Mouse (Mus musculus) hindbrain, embryonic 11.5 days (tissue): ENCODE data around the gene Uhmk1. TPM values are rescaled to one million over a fixed set of nuclear protein-coding genes. Genes with fewer than 3 reads are reported as not detected.

Experiments used
- ATAC-seq: fragments of 200-750 bp; cut with Nextera tagmentation; 2 replicates; pipeline ENCODE4 v1.8.0; 2017; ENCODE audit warnings: mild to moderate bottlenecking, moderate TSS enrichment, moderate library complexity; ENCODE audit not compliant: low FRiP score
- DNase-seq: peaks from one replicate; pipeline ENCODE4 v3.0.0-alpha.2; 2015; ENCODE audit warnings: low spot score
- H3K27ac ChIP-seq: fragments of 300-500 bp; sonication (generic); 2 replicates; pipeline ENCODE4 v1.5.1; 2014; ENCODE audit warnings: mild to moderate bottlenecking, low read depth, low read length
- H3K27me3 ChIP-seq: fragments of 300-500 bp; sonication (generic); 2 replicates; pipeline ENCODE4 v1.6.1; 2014; ENCODE audit warnings: mild to moderate bottlenecking, low read length, moderate library complexity, mixed read lengths; ENCODE audit not compliant: control insufficient read depth, insufficient read depth
- H3K36me3 ChIP-seq: fragments of 300-500 bp; sonication (generic); 2 replicates; pipeline ENCODE4 v1.6.1; 2014; ENCODE audit warnings: mild to moderate bottlenecking, low read length, moderate library complexity, mixed read lengths; ENCODE audit not compliant: control insufficient read depth, insufficient read depth
- H3K4me1 ChIP-seq: fragments of 300-500 bp; sonication (generic); replicated peaks from 2 replicates; pipeline ENCODE4 v1.6.1; 2014; ENCODE audit warnings: low read length, mixed read lengths; ENCODE audit not compliant: control insufficient read depth, insufficient read depth
- H3K4me2 ChIP-seq: fragments of 300-500 bp; sonication (generic); replicated peaks from 2 replicates; pipeline ENCODE4 v1.6.1; 2014; ENCODE audit warnings: mild to moderate bottlenecking, low read depth, low read length
- H3K4me3 ChIP-seq: fragments of 300-500 bp; sonication (generic); 2 replicates; pipeline ENCODE4 v1.5.1; 2014; ENCODE audit warnings: low read depth, low read length
- H3K9ac ChIP-seq: fragments of 300-500 bp; sonication (generic); 2 replicates; pipeline ENCODE4 v1.6.1; 2014; ENCODE audit warnings: low read depth, low read length
- H3K9me3 ChIP-seq: fragments of 300-500 bp; sonication (generic); 2 replicates; pipeline ENCODE4 v1.6.1; 2016; ENCODE audit warnings: low read length; ENCODE audit not compliant: control insufficient read depth
- WGBS: fragments of 180-500 bp; shearing (Covaris S2); extraction: QIAGEN DNeasy Blood & Tissue Kit; methylation state at CpG from one replicate; pipeline ENCODE4 v1.1.7; 2014; 5-methylcytosine and 5-hydroxymethylcytosine counted together
- polyA plus RNA-seq: library from polyadenylated mRNA; unstranded; fragments of >200 nt; fragmentation: Nextera tagmentation; extraction: Ambion mirVana; gene quantifications from 2 replicates; pipeline ENCODE4 v1.2.1, GENCODE M21; 2014

Uhmk1 gene
- polyA plus RNA-seq, 1 experiment from 2014 or later, result 13.6 TPM

GRCm38 (mm10) chr1:170150870-170151269, 64.3 kb downstream of the Uhmk1 start:
- WGBS, result 92% methylated on average over 6 of the region's 6 CpGs
- no peaks in the 10 kb centered on the region for H3K4me1 ChIP-seq
- no peak for DNase-seq

GRCm38 (mm10) chr1:170149756-170150155, 65.4 kb downstream of the Uhmk1 start:
- Histone ChIP-seq H3K36me3 (no peaks in the 10 kb centered on the region), H3K4me1 (no peaks in the 10 kb centered on the region), H3K27ac (no peak overlapping the region), H3K4me3 (no peak overlapping the region), H3K27me3 (no peaks in the 10 kb centered on the region), H3K9me3 (no peaks in the 10 kb centered on the region), H3K9ac (no peak overlapping the region), H3K4me2 (no peak overlapping the region)
- no peak for DNase-seq
- WGBS, result 81% methylated on average over 4 of the region's 4 CpGs
- no peak for ATAC-seq

More at GRCm38 (mm10) chr1:170150870-170151269, 64.3 kb downstream of the Uhmk1 start:
- no peak overlapping the region for H3K9ac ChIP-seq
- no peak for ATAC-seq
- H3K27ac ChIP-seq, result no peak overlapping the region
- H3K4me2 ChIP-seq, result no peak overlapping the region
- H3K36me3 ChIP-seq, result no peaks in the 10 kb centered on the region
- no peak overlapping the region for H3K4me3 ChIP-seq
- H3K9me3 ChIP-seq, result no peaks in the 10 kb centered on the region
- no peaks in the 10 kb centered on the region for H3K27me3 ChIP-seq

GRCm38 (mm10) chr1:170148536-170148935, 66.7 kb downstream of the Uhmk1 start:
- Histone ChIP-seq H3K9me3 (no peaks in the 10 kb centered on the region), H3K9ac (no peak overlapping the region), H3K4me1 (no peaks in the 10 kb centered on the region), H3K27ac (no peak overlapping the region), H3K4me3 (no peak overlapping the region), H3K4me2 (no peak overlapping the region), H3K36me3 (no peaks in the 10 kb centered on the region), H3K27me3 (no peaks in the 10 kb centered on the region)
- ATAC-seq, result no peak
- WGBS, result 92% methylated on average over 6 of the region's 6 CpGs
- DNase-seq, result no peak

- Histone ChIP-seq H3K9ac (no peak overlapping the region), H3K4me3 (no peak overlapping the region), H3K4me1 (no peaks in the 10 kb centered on the region), H3K27me3 (no peaks in the 10 kb centered on the region), H3K4me2 (no peak overlapping the region), H3K9me3 (no peaks in the 10 kb centered on the region), H3K27ac (no peak overlapping the region), H3K36me3 (no peaks in the 10 kb centered on the region)
- ATAC-seq, result no peak
- no peak for DNase-seq
- WGBS, result 86% methylated on average over 9 of the region's 9 CpGs
These were observed 67.3 kb downstream of the Uhmk1 start for GRCm38 (mm10) chr1:170147651-170148448.

GRCm38 (mm10) chr1:170145606-170146005, 69.6 kb downstream of the Uhmk1 start:
- no peak for ATAC-seq
- Histone ChIP-seq H3K9ac (no peak overlapping the region), H3K4me3 (no peak overlapping the region), H3K27ac (no peak overlapping the region), H3K9me3 (no peaks in the 10 kb centered on the region), H3K4me1 (no peaks in the 10 kb centered on the region), H3K4me2 (no peak overlapping the region), H3K36me3 (no peaks in the 10 kb centered on the region), H3K27me3 (no peaks in the 10 kb centered on the region)
- WGBS, result 94% methylated on average over 4 of the region's 4 CpGs
- no peak for DNase-seq

Other genes starting within 250 kb of the Uhmk1 start
- 26.3 and 27.6 TPM in 2 replicates for gene Hsd17b7, start 246.2 kb downstream of the Uhmk1 start, polyA plus RNA-seq
- gene Ddr2, start 104.6 kb downstream of the Uhmk1 start, polyA plus RNA-seq, result 31.2 and 32.0 TPM in 2 replicates
- 67.2 and 69.2 TPM in 2 replicates for gene Uap1, start 40.4 kb downstream of the Uhmk1 start, polyA plus RNA-seq
- gene Sh2d1b2, start 17.4 kb upstream of the Uhmk1 start, polyA plus RNA-seq, result not detected in 2 replicates
- 0.08 TPM in 1 of 2 replicates, not detected in the other for gene Sh2d1b1, start 61.9 kb upstream of the Uhmk1 start, polyA plus RNA-seq
- 1.4 and 2.4 TPM in 2 replicates for gene Gm7694, start 90.9 kb upstream of the Uhmk1 start, polyA plus RNA-seq
- gene Spata46, start 93.4 kb upstream of the Uhmk1 start, polyA plus RNA-seq, result 1.4 and 1.9 TPM in 2 replicates